Mouse (Mus musculus) embryo, embryonic 10.5 days (tissue): ENCODE data around the gene Olfr688.
A peak's percentile ranks its signal among the peaks of the same experiment; 100 is the strongest.

Experiments
- DNase-seq: peaks from one replicate; pipeline ENCODE4 v3.0.0-alpha.2; 2015; ENCODE audit warnings: low spot score

Olfr688 gene

DNA sequence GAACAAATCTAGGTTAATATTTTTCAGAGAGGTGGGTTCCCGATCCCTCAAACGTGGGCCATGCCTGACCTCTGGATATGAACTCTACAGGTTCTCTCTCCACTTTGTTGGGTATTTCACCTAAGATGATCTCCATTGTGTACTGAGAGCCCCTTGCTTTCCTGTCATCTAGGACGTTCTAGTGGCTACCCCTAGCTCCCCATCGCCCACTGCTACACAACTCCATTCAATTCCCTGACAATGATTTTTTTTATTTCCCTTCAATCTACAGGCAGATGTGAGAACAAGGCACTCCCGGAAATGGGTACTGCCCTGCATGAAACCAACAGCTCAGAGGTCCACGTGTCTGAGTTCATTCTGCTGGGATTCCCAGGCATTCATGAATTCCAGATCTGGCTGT lies at the start of gene Olfr688:
Gene Olfr688 (plus strand): TSS at position 301 of the 400 bp plus-strand sequence.
- DNase-seq = no peak

DNA sequence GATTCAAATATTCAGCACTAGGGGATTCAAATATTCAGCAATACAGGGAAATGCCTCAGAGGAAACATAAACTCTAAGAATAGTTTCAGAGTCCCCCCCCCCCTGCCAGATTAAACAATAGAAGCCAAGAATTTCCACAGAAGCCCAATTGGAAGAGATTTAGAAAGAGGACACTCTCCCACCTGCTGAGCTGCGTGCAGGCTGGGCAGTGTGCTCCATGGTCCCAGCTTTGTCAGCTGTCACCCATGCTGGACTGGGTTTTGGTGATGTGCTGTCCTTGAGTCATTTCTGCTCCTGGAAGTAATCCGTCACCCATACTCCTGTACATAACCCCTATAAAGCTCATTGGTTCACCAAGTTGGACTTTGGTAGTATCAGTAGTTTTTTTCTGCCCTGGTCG lies 40.2 kb upstream of the Olfr688 start:
- DNase-seq = no peak

DNA sequence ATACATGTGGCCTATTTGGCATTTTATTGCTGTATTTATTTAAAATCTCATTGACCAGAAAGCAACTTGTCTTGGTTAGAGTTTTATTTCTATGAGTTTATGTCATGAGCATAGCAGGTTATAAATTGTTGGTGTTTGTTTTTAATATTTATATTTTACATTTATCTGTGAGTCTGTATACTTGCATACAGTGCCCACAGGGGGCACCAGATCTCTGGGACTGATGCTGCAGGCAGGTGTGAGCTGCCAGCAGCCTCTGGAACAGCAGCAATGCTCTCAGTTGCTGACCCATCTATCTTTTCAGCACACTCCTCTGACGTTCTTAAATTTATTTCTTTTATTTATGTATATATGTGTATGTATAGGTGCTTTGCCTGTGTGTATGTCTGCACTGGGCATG lies 39.7 kb upstream of the Olfr688 start:
- DNase-seq = no peak

DNA sequence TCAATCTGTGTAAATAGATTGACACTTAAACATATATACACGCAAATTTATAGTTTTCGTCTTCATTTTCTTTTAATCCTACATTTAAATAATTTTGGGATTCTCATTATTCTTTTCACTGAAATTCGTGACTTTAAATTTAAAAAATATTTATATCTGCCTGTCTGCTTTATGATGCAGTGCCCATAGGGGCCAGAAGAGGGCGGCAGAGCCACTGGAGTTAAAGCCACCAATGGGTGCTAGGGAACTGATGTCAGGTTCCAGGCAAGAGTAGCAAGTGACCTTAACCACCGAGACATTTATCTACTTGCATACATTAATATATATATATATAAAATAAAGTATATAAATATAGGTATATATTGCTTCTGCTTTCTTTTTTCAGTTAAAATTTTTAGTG lies 31.2 kb upstream of the Olfr688 start:
- DNase-seq = peak; percentile 11

DNA sequence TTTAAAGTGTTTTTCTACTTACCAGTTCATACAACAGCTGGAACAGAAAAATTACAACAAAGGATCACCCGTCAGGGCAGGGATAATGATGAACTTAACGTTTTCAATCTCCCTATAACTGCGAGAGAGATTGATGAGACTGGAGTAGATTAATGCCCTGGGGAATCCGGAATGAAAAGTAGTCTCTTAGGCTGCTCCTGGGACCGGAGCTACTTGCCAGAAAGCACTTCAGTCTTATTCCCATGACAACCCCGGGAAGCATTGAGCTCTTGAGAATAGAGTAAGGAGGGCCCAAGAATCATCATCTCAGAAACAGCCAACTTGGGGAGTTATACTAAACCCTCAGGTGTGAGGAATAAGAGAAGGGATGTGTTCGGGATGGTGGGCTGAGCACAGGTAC lies 15.5 kb upstream of the Olfr688 start:
- no peak for DNase-seq

DNA sequence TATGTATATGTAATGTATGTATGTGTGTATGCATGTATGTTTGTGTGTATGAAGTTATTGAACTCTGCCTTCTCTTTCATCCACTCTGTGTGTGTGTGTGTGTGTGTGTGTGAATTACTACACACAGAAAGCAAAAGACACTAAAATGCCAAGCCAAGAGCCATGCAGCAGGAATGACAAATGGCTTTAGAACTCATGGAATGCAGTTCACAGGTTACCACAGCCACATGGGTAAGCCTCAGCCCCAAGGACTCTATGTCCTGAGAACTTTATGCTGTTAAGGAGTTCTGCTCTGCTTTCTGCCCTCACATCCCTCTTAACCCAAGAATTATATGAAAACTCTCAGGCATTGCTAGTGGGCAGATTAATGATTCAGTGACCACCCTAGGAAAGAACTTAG lies 2.2 kb downstream of the Olfr688 start:
- no peak for DNase-seq

DNA sequence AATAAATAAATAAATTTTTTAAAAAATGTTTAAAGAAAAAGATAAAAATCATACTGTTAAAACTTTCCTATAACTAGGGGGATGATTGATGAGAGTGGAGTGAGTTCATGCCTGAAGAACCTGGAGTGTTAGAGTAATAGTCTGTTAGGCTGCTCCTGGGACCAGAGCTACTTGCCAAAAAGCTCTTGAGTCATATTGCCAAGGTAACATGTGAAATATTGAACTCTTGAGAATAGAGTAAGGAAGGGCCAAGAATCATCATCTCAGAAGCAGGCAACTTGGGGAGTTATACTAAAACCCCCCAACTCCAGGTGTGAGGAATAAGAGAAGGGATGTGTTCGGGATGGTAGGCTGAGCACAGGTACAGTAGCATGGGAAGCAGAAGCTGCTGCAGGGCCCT lies 23.0 kb downstream of the Olfr688 start, which contains the start of gene Olfr689:
Gene Olfr689 (plus strand): TSS at position 301 of the 400 bp plus-strand sequence.
- no peak for DNase-seq

DNA sequence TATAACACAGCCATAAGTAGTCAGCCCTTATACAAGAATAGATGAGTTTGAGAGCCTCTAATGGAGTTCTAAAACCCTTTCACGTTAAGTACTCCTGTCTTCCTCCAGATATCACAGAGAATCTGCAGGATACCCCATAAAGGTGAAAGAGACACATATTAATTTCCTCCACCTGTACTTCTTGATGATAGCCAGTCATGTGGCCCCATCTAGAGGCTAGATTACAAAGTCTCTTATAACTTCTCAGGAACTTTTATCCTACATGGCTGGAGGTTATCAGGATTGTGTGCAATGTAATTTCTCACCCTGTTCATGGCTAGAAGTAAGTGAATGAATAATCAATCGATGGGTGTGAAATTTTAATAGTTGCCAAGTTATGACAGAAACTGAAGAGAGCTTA lies 37.4 kb downstream of the Olfr688 start:
- no peak for DNase-seq

DNA sequence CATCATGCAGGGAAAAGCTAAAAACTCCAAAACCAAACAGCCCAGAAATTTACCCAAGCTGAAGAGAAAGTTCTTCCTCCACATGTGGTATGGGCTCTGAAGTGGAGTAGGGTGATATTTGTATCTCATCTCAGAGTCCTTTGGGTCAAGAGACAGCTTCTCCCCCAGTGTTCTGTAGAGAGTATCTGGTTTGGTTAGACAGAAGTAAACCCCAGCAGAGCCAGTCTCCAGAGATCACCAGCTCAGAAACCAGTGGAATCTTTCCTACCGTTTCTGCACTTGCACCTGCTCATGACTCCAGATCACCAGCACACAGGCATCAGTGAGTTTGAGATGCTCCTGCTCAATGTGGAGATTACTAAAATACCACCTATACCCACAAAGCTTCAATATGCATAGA lies 46.1 kb downstream of the Olfr688 start, which contains the start of gene Olfr690:
Gene Olfr690 (minus strand): TSS at position 101 of the 400 bp plus-strand sequence.
- DNase-seq = no peak
